Mouse (Mus musculus) heart, postnatal 0 days (tissue): ENCODE measurements around the gene Adcy7. TPM values are rescaled to one million over a fixed set of nuclear protein-coding genes. Genes with fewer than 3 reads are reported as not detected.

Experiments
- ATAC-seq: fragments of 200-750 bp; cut with Nextera tagmentation; 2 replicates; pipeline ENCODE4 v1.8.0; 2017; ENCODE audit warnings: low read depth, moderate number of reproducible peaks, moderate library complexity; ENCODE audit not compliant: insufficient read depth
- DNase-seq: peaks from one replicate; pipeline ENCODE4 v3.0.0-alpha.2; 2016; ENCODE audit warnings: low spot score
- H3K27ac ChIP-seq: fragments of 300-500 bp; sonication (generic); 2 replicates; pipeline ENCODE4 v1.5.1; 2014; ENCODE audit warnings: low read depth, mild to moderate bottlenecking
- H3K27me3 ChIP-seq: fragments of 300-500 bp; sonication (generic); 2 replicates; pipeline ENCODE4 v1.6.1; 2014; ENCODE audit warnings: low read length, mixed read lengths; ENCODE audit not compliant: control insufficient read depth, insufficient read depth
- H3K36me3 ChIP-seq: fragments of 300-500 bp; sonication (generic); replicated peaks from 2 replicates; pipeline ENCODE4 v1.6.1; 2014; ENCODE audit warnings: low read length, mixed read lengths; ENCODE audit not compliant: control insufficient read depth, insufficient read depth
- H3K4me1 ChIP-seq: fragments of 300-500 bp; sonication (generic); 2 replicates; pipeline ENCODE4 v1.6.1; 2014; ENCODE audit warnings: antibody characterized with exemption; ENCODE audit not compliant: control insufficient read depth, insufficient read depth
- H3K4me2 ChIP-seq: fragments of 300-500 bp; sonication (generic); 2 replicates; pipeline ENCODE4 v1.6.1; 2014; ENCODE audit warnings: low read depth, mild to moderate bottlenecking, low read length, moderate library complexity
- H3K4me3 ChIP-seq: fragments of 300-500 bp; sonication (generic); 2 replicates; pipeline ENCODE4 v1.5.1; 2014; ENCODE audit warnings: low read depth, low read length
- H3K9ac ChIP-seq: fragments of 300-500 bp; sonication (generic); replicated peaks from 2 replicates; pipeline ENCODE4 v1.6.1; 2014; ENCODE audit warnings: low read depth, low read length, mixed read lengths
- H3K9me3 ChIP-seq: fragments of 300-500 bp; sonication (generic); replicated peaks from 2 replicates; pipeline ENCODE4 v1.6.1; 2016; ENCODE audit warnings: low read length; ENCODE audit not compliant: control insufficient read depth
- CTCF ChIP-seq: IDR thresholded peaks from 2 replicates; pipeline ENCODE4 v1.5.1; 2016; ENCODE audit warnings: antibody characterized with exemption, control low read depth, low read depth
- EP300 ChIP-seq: IDR thresholded peaks from 2 replicates; pipeline ENCODE4 v1.6.1; 2016; ENCODE audit warnings: antibody characterized with exemption, low read depth
- WGBS: fragments of 180-500 bp; shearing (Covaris S2); extraction: QIAGEN DNeasy Blood & Tissue Kit; methylation state at CpG from one replicate; pipeline ENCODE4 v1.1.7; 2014; 5-methylcytosine and 5-hydroxymethylcytosine counted together
- polyA plus RNA-seq: library from polyadenylated mRNA; unstranded; fragments of >200 nt; fragmentation: Nextera tagmentation; extraction: Ambion mirVana; gene quantifications from 2 replicates; pipeline ENCODE4 v1.2.1, GENCODE M21; 2015
- total RNA-seq: library from RNA; depleted of rRNA; stranded (reverse); fragments of >200 nt; gene quantifications from 2 replicates; pipeline ENCODE4 v1.2.3, GENCODE M21; 2014; ENCODE audit warnings: low replicate concordance

Adcy7 gene
- total and polyA plus RNA-seq, 2 experiments from 2014 or later, result 1.9 to 7.3 TPM

DNA sequence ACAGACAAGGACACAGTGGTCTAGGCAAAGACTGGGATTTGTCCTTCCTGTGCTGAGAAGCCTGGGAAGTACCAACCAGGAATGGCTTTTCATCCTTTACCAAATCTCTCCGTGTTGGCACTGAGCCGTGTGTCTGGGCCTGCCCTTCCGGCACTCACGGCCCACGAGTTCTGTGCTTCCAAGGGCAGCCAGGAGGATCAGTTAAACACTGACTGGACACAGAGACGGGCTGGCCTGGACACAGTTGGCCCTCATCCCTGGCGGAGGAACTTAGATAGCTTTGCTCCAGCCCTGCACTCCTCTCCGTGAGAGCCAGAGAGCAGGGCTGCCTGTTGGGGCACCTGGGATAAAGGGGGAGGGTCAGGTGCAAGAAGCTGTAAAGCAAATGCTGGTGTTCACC lies 40.8 kb downstream of the Adcy7 start:
- Histone ChIP-seq H3K4me2 (no peak overlapping the region), H3K4me3 (no peak overlapping the region), H3K27me3 (no peaks in the 10 kb centered on the region), H3K27ac (no peak overlapping the region), H3K4me1 (peaks cover 14% of the 10 kb centered on the region), H3K9me3 (no peaks in the 10 kb centered on the region), H3K9ac (no peak overlapping the region), H3K36me3 (no peaks in the 10 kb centered on the region)
- ATAC-seq, result 0 out of 2 replicates have a peak, but pooled peaks have one; percentile 31
- 37% methylated on average over 8 of the region's 8 CpGs for WGBS
- DNase-seq, result peak; percentile 64
- TF ChIP-seq EP300 (no peak), CTCF (no peak)

DNA sequence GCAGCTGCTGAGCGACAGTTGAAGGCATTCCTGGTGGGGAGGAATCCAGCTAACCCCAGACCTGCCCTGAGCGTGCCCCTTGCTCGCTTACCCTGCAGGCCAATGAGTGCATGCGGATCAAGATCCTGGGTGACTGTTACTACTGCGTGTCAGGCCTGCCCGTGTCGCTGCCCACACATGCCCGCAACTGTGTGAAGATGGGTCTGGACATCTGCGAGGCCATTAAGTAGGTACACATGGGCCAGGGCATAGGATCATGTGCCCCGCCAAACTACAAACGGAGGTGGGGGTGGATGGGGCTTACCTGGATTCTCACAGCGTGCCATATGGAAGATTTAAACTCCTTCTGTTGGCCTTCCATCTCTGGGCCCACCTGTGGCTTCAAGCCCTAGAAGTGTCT lies 41.8 kb downstream of the Adcy7 start:
- Histone ChIP-seq H3K9me3 (no peaks in the 10 kb centered on the region), H3K4me3 (no peak overlapping the region), H3K9ac (no peak overlapping the region), H3K36me3 (no peaks in the 10 kb centered on the region), H3K27ac (no peak overlapping the region), H3K4me2 (no peak overlapping the region), H3K4me1 (peaks cover 14% of the 10 kb centered on the region), H3K27me3 (no peaks in the 10 kb centered on the region)
- 92% methylated on average over 12 of the region's 12 CpGs for WGBS
- DNase-seq, result no peak
- no peak for TF ChIP-seq EP300
- no peak for TF ChIP-seq CTCF
- no peak for ATAC-seq

DNA sequence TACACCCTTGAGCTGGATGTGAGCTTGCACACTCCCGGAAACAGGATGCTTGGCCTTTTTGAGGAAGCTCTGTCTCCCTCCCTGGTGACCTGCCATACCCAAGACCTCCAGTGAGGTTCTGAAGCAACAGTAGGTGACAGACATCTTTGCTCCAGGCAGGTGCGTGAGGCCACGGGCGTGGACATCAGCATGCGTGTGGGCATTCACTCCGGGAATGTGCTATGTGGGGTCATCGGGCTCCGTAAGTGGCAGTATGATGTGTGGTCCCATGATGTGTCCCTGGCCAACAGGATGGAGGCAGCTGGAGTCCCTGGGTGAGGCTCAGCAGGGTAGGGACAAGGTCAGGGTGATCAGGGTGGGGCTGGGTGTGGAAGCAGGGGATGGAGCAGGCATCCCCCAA lies 43.1 kb downstream of the Adcy7 start:
- ATAC-seq (no peak), DNase-seq (no peak)
- TF ChIP-seq EP300, result no peak
- TF ChIP-seq CTCF, result no peak
- H3K4me1 ChIP-seq, result peaks cover 14% of the 10 kb centered on the region
- H3K9me3 ChIP-seq, result no peaks in the 10 kb centered on the region
- no peaks in the 10 kb centered on the region for H3K27me3 ChIP-seq
- H3K4me3 ChIP-seq, result no peak overlapping the region
- 93% methylated on average over 8 of the region's 8 CpGs for WGBS
- no peak overlapping the region for H3K27ac ChIP-seq
- H3K9ac ChIP-seq, result no peak overlapping the region
- H3K36me3 ChIP-seq, result no peaks in the 10 kb centered on the region
- no peak overlapping the region for H3K4me2 ChIP-seq

DNA sequence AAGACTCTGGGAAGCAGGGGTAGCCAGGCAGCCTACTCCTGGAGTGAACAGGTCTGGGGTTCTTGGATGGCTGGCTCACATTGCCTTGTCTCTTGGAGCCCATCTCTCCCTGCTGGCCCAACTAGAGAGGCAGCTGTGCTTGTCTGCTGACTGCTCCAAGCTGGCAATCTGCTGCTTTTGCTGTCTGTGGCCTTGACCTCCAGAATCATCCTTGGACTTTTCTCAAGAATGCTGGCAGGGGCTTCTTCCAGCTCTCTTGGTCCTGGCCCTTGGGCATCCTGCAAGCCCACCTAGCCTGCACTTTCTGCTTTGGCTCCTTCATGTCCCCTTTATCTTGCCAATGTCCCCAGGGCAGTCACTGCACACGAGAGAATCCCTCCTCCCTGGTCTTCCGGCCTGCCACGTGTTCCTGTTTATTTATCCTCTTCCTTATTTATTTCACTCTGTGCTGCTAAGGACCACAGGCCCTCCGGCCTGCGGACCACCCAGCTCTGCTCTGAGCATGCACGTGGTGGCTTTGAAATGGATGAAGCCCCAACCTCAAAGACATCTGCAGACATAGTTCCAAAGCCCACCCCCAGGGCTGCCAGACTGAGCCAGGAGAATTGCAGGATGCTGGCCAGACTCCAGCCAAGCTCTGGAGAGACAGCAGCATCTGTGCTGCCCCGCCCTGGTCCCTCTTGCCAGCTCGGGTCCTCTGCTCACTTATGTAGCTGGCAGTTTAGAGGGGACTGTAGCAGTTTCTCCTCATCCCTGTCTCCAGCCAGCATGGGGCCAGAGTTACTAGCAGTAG lies 44.1 kb downstream of the Adcy7 start:
- TF ChIP-seq EP300, result no peak
- no peak for TF ChIP-seq CTCF
- no peak overlapping the region for H3K4me3 ChIP-seq
- H3K4me1 ChIP-seq, result peaks cover 14% of the 10 kb centered on the region
- H3K4me2 ChIP-seq, result no peak overlapping the region
- 0 out of 2 replicates have a peak overlapping the region, but pooled peaks have one; percentile 8 for H3K9ac ChIP-seq
- 39% methylated on average over 8 of the region's 8 CpGs for WGBS
- peak; percentile 16; the same call in 1 of the 2 replicates for ATAC-seq
- H3K27me3 ChIP-seq, result no peaks in the 10 kb centered on the region
- H3K27ac ChIP-seq, result 0 out of 2 replicates have a peak overlapping the region, but pooled peaks have one; percentile 36
- H3K36me3 ChIP-seq, result no peaks in the 10 kb centered on the region
- DNase-seq, result peak; percentile 43
- no peaks in the 10 kb centered on the region for H3K9me3 ChIP-seq

DNA sequence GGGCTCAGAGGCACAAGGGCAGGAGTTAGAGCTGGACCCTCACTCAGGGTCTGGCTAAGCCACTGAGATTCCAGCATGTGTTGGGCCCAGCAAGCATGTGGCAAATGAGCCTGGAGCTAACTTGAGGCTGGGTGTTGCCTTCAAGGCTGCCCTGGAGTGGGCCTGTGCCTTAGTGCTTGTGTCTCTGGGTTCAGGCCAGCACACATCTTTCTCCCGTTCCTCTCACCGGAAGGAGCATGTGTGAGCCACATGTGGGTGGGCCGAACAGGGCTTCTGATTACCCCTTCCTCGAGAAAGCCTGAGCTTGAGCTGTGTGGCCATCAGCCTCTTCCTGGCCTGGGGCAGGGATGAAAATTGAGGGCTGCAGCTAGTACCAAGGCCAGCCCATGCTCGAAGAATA lies 45.1 kb downstream of the Adcy7 start:
- WGBS, result 72% methylated on average over 5 of the region's 5 CpGs
- Histone ChIP-seq H3K4me1 (peaks cover 14% of the 10 kb centered on the region), H3K4me2 (no peak overlapping the region), H3K27me3 (no peaks in the 10 kb centered on the region), H3K27ac (0 out of 2 replicates have a peak overlapping the region, but pooled peaks have one; percentile 6), H3K9ac (no peak overlapping the region), H3K4me3 (no peak overlapping the region), H3K36me3 (no peaks in the 10 kb centered on the region), H3K9me3 (no peaks in the 10 kb centered on the region)
- DNase-seq (no peak), ATAC-seq (no peak)
- TF ChIP-seq EP300 (no peak), CTCF (no peak)
